Mouse (Mus musculus): ENCODE measurements around the gene Nmral1.

DNA sequence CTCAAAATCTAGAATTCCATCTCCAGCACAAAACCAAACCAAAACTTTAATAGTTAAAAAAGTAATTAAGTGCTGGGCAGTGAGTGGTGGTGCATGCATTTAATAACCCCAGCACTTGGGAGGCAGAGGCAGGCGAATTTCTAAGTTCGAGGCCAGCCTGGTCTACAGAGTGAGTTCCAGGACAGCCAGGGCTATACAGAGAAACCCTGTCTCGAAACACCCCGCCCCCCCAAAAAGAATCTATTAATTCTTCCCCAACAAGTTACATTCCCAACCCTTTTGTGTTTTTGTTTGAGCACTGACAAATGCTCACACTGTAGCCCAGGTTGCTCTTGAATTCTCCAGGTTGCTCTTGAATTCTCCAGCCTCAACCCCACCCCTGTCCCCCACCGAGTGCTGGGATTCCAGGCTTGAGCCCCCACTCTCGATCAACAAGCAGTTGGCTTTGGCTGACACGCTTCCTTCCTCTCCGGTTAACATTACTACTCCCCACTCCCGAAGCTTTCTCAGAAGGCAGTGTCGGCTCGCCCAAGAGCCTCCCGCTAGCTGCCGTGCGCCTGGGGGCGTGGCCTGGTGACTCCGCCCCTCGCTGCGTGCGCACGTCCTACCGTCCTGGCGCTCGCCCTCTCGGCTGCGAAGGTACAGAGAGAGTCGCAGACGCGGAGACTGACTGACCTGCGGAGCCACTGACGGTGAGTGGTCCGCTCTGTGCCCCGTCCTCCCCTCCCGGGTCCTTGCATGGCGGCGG is 6.8 kb upstream of the Nmral1 start, which contains the start of gene Hmox2:
- no peak for TF ChIP-seq CTCF (IDR thresholded peaks at IDR 0.05; ENCODE audit: borderline replicate concordance, insufficient read depth, low read depth, low read length)
- peak; percentile 99 for TF ChIP-seq POLR2A (IDR thresholded peaks at IDR 0.05; ENCODE audit: borderline replicate concordance, insufficient read depth, low read length)

Data from cerebellum, adult 2 months (tissue).